Mouse (Mus musculus) limb, embryonic 14.5 days (tissue): ENCODE results near the gene Trpm5. TPM values are rescaled to one million over a fixed set of nuclear protein-coding genes. Genes with fewer than 3 reads are reported as not detected.

Source experiments
- ATAC-seq: fragments of 200-750 bp; cut with Nextera tagmentation; 2 replicates; pipeline ENCODE4 v1.8.0; 2017; ENCODE audit warnings: low read depth, moderate number of reproducible peaks, moderate TSS enrichment; ENCODE audit not compliant: low FRiP score
- DNase-seq: peaks from one replicate; pipeline ENCODE4 v3.0.0-alpha.2; 2015; ENCODE audit warnings: low spot score
- H3K27ac ChIP-seq: fragments of 300-500 bp; sonication (generic); replicated peaks from 2 replicates; pipeline ENCODE4 v1.5.1; 2014; ENCODE audit warnings: low read depth, mild to moderate bottlenecking, low read length, moderate library complexity, mixed read lengths
- H3K27me3 ChIP-seq: fragments of 300-500 bp; sonication (generic); 2 replicates; pipeline ENCODE4 v1.6.1; 2014; ENCODE audit warnings: low read length, mixed read lengths; ENCODE audit not compliant: control insufficient read depth, insufficient read depth
- H3K36me3 ChIP-seq: fragments of 300-500 bp; sonication (generic); 2 replicates; pipeline ENCODE4 v1.6.1; 2014; ENCODE audit warnings: mild to moderate bottlenecking, low read length, moderate library complexity, mixed read lengths; ENCODE audit not compliant: control insufficient read depth, insufficient read depth
- H3K4me1 ChIP-seq: fragments of 300-500 bp; sonication (generic); 2 replicates; pipeline ENCODE4 v1.6.1; 2014; ENCODE audit warnings: antibody characterized with exemption, low read length, mixed read lengths; ENCODE audit not compliant: control insufficient read depth, insufficient read depth
- H3K4me2 ChIP-seq: fragments of 300-500 bp; sonication (generic); replicated peaks from 2 replicates; pipeline ENCODE4 v1.6.1; 2014; ENCODE audit warnings: low read depth, mild to moderate bottlenecking, low read length, moderate library complexity; ENCODE audit not compliant: severe bottlenecking
- H3K4me3 ChIP-seq: fragments of 300-500 bp; sonication (generic); replicated peaks from 2 replicates; pipeline ENCODE4 v1.5.1; 2014; ENCODE audit warnings: low read length
- H3K9ac ChIP-seq: fragments of 300-500 bp; sonication (generic); 2 replicates; pipeline ENCODE4 v1.6.1; 2014; ENCODE audit warnings: mild to moderate bottlenecking, low read depth, low read length, moderate library complexity; ENCODE audit not compliant: severe bottlenecking
- H3K9me3 ChIP-seq: fragments of 300-500 bp; sonication (generic); 2 replicates; pipeline ENCODE4 v1.6.1; 2016; ENCODE audit warnings: low read length; ENCODE audit not compliant: control insufficient read depth
- POLR2A ChIP-seq: fragments of 200-500 bp; IDR thresholded peaks from 2 replicates; pipeline ENCODE4 v1.8.0; 2012; ENCODE audit warnings: inconsistent platforms, mild to moderate bottlenecking, moderate library complexity, borderline replicate concordance; ENCODE audit not compliant: insufficient read depth, insufficient read length; ENCODE audit errors: extremely low read depth
- WGBS: fragments of 180-500 bp; shearing (Covaris S2); extraction: QIAGEN DNeasy Blood & Tissue Kit; methylation state at CpG from one replicate; pipeline ENCODE4 v1.1.7; 2014; 5-methylcytosine and 5-hydroxymethylcytosine counted together
- polyA plus RNA-seq, 2 experiments: library from polyadenylated mRNA; depleted of rRNA in 1 of 2; stranded (reverse) in 1 of 2; unstranded in 1 of 2; fragments of >200 nt; fragmentation: Nextera tagmentation in 1 of 2; extraction: Ambion mirVana in 1 of 2; gene quantifications; 2 replicates each; pipeline versions ENCODE4 v1.2.1 to v1.2.3; 2012 to 2014

Gene Trpm5
- polyA plus RNA-seq, 2 experiments = 24.1 to 63.4 TPM

GRCm38 (mm10) chr7:143077351-143077750 is 17.1 kb downstream of the Trpm5 start:
- H3K36me3 ChIP-seq = peaks cover 65% of the 10 kb centered on the region
- DNase-seq (no peak), ATAC-seq (no peak)
- H3K27me3 ChIP-seq = no peaks in the 10 kb centered on the region
- H3K9ac ChIP-seq = no peak overlapping the region
- no peak overlapping the region for H3K4me2 ChIP-seq
- H3K4me3 ChIP-seq = no peak overlapping the region
- no peaks in the 10 kb centered on the region for H3K4me1 ChIP-seq
- no peak overlapping the region for H3K27ac ChIP-seq
- TF ChIP-seq POLR2A = no peak
- 71% methylated on average over 2 of the region's 2 CpGs for WGBS
- no peaks in the 10 kb centered on the region for H3K9me3 ChIP-seq

DNA sequence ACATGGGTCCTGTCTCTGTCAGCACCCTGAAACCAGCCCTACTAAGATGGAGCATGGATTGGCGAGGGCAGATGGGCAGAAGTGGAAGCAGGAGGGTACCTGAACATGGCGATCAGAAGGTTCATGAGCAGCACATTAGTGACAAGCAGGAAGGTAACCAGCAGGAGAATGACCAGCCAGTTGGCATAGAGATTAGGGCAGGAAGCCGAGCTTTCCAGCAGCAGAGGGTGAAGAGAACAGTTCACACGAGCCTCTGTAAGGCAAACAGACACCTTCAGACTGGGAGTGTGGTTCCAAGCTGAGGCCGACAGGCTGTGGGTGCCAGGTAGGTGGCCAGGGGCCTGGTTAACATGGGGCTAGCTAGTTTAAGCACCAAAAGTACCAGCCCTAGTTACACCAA is 19.0 kb downstream of the Trpm5 start:
- 75% methylated on average over 5 of the region's 5 CpGs for WGBS
- Histone ChIP-seq H3K4me3 (no peak overlapping the region), H3K9me3 (no peaks in the 10 kb centered on the region), H3K27ac (no peak overlapping the region), H3K9ac (no peak overlapping the region), H3K36me3 (peaks cover 55% of the 10 kb centered on the region), H3K4me1 (peaks cover 5% of the 10 kb centered on the region; the same call in 1 of the 2 replicates), H3K27me3 (no peaks in the 10 kb centered on the region), H3K4me2 (no peak overlapping the region)
- no peak for ATAC-seq
- TF ChIP-seq POLR2A = no peak
- DNase-seq = no peak

GRCm38 (mm10) chr7:143073086-143073485 is 21.4 kb downstream of the Trpm5 start:
- 65% methylated on average over 1 of the region's 1 CpGs for WGBS
- H3K4me3 ChIP-seq = no peak overlapping the region
- DNase-seq (peak; percentile 77), ATAC-seq (no peak)
- no peak overlapping the region for H3K9ac ChIP-seq
- H3K27me3 ChIP-seq = no peaks in the 10 kb centered on the region
- peaks cover 11% of the 10 kb centered on the region for H3K4me1 ChIP-seq
- H3K9me3 ChIP-seq = no peaks in the 10 kb centered on the region
- no peak overlapping the region for H3K4me2 ChIP-seq
- TF ChIP-seq POLR2A = no peak
- H3K36me3 ChIP-seq = peaks cover 36% of the 10 kb centered on the region
- no peak overlapping the region for H3K27ac ChIP-seq

DNA sequence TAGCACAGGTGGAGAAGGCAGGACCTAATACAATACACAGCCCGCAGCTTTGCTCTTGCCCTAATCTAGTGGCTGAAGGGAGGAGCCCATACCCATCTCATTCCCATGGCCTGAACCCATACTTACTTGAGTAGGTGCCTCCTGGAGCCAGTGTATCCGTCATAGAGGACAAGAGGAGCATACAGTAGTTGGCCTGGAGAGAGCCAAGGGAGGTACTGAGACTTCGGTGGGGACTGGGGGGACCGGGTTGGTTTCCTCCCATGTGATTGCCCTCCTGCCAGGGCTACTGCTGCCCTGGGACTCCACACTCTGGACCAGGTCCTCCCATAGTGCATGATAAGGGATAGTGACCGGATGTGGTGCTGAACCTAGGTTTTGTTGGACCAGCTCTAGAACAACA is 21.8 kb downstream of the Trpm5 start:
- WGBS = 75% methylated on average over 5 of the region's 5 CpGs
- Histone ChIP-seq H3K4me1 (peaks cover 12% of the 10 kb centered on the region), H3K9me3 (no peaks in the 10 kb centered on the region), H3K36me3 (peaks cover 36% of the 10 kb centered on the region), H3K4me2 (no peak overlapping the region), H3K27me3 (no peaks in the 10 kb centered on the region), H3K27ac (no peak overlapping the region), H3K9ac (no peak overlapping the region), H3K4me3 (no peak overlapping the region)
- DNase-seq (no peak), ATAC-seq (no peak)
- no peak for TF ChIP-seq POLR2A

DNA sequence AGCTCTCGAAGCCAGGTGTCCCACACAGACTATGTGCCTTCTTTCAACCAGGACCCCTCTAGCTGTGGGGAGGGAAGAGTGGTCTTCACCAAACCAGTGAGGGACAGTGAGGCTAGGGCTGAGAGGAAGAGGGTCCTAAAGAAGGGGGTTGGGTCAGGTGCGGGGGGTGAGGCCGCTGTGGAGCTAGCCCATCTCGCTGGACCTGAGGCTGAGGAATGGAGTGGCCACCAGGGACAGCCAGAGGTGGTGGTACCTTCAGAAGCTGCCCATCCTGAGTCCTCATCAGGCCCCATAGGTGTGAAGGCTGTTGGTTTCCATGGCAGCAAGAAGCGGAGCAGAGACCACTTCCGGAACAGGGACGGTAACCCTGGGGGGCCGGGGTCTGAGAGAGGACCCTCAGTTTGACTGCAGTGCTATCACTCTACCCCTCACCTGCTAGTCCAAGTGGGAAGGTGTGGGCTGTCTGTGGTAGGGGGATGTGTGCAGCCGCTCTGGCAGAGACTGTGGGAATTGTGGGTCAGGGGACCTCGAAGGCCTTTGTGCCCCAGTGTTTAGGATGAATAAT is 23.9 kb downstream of the Trpm5 start:
- Histone ChIP-seq H3K27me3 (no peaks in the 10 kb centered on the region), H3K4me1 (peaks cover 12% of the 10 kb centered on the region), H3K4me2 (peak overlapping the region; percentile 89), H3K27ac (peak overlapping the region; percentile 88; the same call in 1 of the 2 replicates), H3K9me3 (no peaks in the 10 kb centered on the region), H3K9ac (peak overlapping the region; percentile 89), H3K36me3 (peaks cover 56% of the 10 kb centered on the region), H3K4me3 (peak overlapping the region; percentile 69)
- 86% methylated on average over 10 of the region's 10 CpGs for WGBS
- DNase-seq (no peak), ATAC-seq (no peak)
- TF ChIP-seq POLR2A = no peak; the same call in 1 of the 2 replicates
